Mouse (Mus musculus): ENCODE measurements at regions not wholly inside any gene's neighbourhood (a gene's known extent, or its start where the extent isn't known, plus 50 kb on each side); places are given as distances from the start of the nearest gene placed in this dataset.

- no peak for TF ChIP-seq GATA1 (IDR thresholded peaks at IDR 0.05; ENCODE audit: low read length)
- no peak for TF ChIP-seq TAL1 (IDR thresholded peaks at IDR 0.05; ENCODE audit: low read length)
Measured at GRCm38 (mm10) chr4:131569156-131569555, 268.9 kb downstream of the Ptpru start.

Measured in erythroblast, embryonic 14.5 days (primary cell).